Mouse (Mus musculus) G1E (cell line): Measurements from ENCODE around the gene Trcg1. TPM values are rescaled to one million over a fixed set of nuclear protein-coding genes. Genes with fewer than 3 reads are reported as not detected.

Source experiments
- ATAC-seq: 2 replicates; pipeline ENCODE4 v1.8.0; 2016; ENCODE audit warnings: mild to moderate bottlenecking; ENCODE audit not compliant: insufficient number of reproducible peaks, poor library complexity, low FRiP score, severe bottlenecking; ENCODE audit errors: extremely low read depth
- DNase-seq: peaks from one replicate; pipeline ENCODE4 v3.0.0; 2012; ENCODE audit warnings: low spot score
- H3K27me3 ChIP-seq: 2 replicates; pipeline ENCODE4 v1.6.1; 2012; ENCODE audit warnings: mild to moderate bottlenecking, low read length, inconsistent platforms; ENCODE audit not compliant: insufficient read depth
- H3K36me3 ChIP-seq: replicated peaks from 2 replicates; pipeline ENCODE3; 2012; ENCODE audit warnings: mild to moderate bottlenecking, inconsistent platforms
- H3K4me1 ChIP-seq: 2 replicates; pipeline ENCODE4 v1.6.1; 2012; ENCODE audit warnings: low read depth, low read length, inconsistent platforms, mixed read lengths; ENCODE audit not compliant: insufficient read depth
- H3K4me3 ChIP-seq: 2 replicates; pipeline ENCODE4 v1.5.1; 2012; ENCODE audit warnings: low read depth, mild to moderate bottlenecking, inconsistent platforms, low read length, moderate library complexity, mixed read lengths
- H3K9me3 ChIP-seq: replicated peaks from 2 replicates; pipeline ENCODE4 v1.6.1; 2012; ENCODE audit warnings: inconsistent platforms
- CTCF ChIP-seq: IDR thresholded peaks from 2 replicates; pipeline ENCODE4 v1.5.1; 2012; ENCODE audit warnings: low read depth, low read length, inconsistent platforms, mixed read lengths
- GATA1 ChIP-seq: IDR thresholded peaks from 2 replicates; pipeline ENCODE4 v1.6.1; 2012; ENCODE audit warnings: borderline replicate concordance, low read length, inconsistent platforms, mixed read lengths
- GATA2 ChIP-seq: IDR thresholded peaks from 2 replicates; pipeline ENCODE4 v1.6.1; 2012; ENCODE audit warnings: low read depth, low read length, inconsistent platforms, borderline replicate concordance
- POLR2AphosphoS5 ChIP-seq: IDR thresholded peaks from 2 replicates; pipeline ENCODE4 v1.6.1; 2012; ENCODE audit warnings: low read depth, low read length, inconsistent platforms; ENCODE audit not compliant: insufficient replicate concordance
- TAL1 ChIP-seq: conservative IDR thresholded peaks from 2 replicates; pipeline ENCODE4 v1.6.1; 2012; ENCODE audit warnings: low read depth, low read length, inconsistent platforms, mixed read lengths
- polyA plus RNA-seq: library from polyadenylated mRNA; stranded (reverse); fragments of >175 nt; gene quantifications from 2 replicates; pipeline ENCODE4 v1.2.3, GENCODE M21; 2012
- total RNA-seq, 2 experiments: library from RNA; stranded (forward) in 1 of 2; stranded (reverse) in 1 of 2; fragments of 200-1000 nt in 1 of 2; fragments of >200 nt in 1 of 2; fragmentation: Nextera tagmentation in 1 of 2; gene quantifications; 2 replicates each; pipeline ENCODE4 v1.2.3; 2014 to 2017

Gene Trcg1
- total and polyA plus RNA-seq, 3 experiments = 0.16 TPM; not detected in 2

- Histone ChIP-seq H3K36me3 (no peaks in the 10 kb centered on the region), H3K4me1 (peaks cover 21% of the 10 kb centered on the region), H3K27me3 (no peaks in the 10 kb centered on the region), H3K4me3 (no peak overlapping the region), H3K9me3 (no peaks in the 10 kb centered on the region)
- DNase-seq = no peak
- no peak for ATAC-seq
- TF ChIP-seq CTCF = no peak
- no peak for TF ChIP-seq POLR2AphosphoS5
- no peak for TF ChIP-seq GATA2
- TF ChIP-seq GATA1 = no peak
- TF ChIP-seq TAL1 = no peak
Observed at GRCm38 (mm10) chr9:57212448-57213222, 23.7 kb upstream of the Trcg1 start.

- H3K4me1 ChIP-seq = peaks cover 33% of the 10 kb centered on the region
- no peaks in the 10 kb centered on the region for H3K36me3 ChIP-seq
- no peaks in the 10 kb centered on the region for H3K27me3 ChIP-seq
- DNase-seq = no peak
- TF ChIP-seq GATA1 (no peak), CTCF (no peak), TAL1 (no peak), POLR2AphosphoS5 (no peak)
- H3K4me3 ChIP-seq = no peak overlapping the region
- H3K9me3 ChIP-seq = no peaks in the 10 kb centered on the region
- ATAC-seq = no peak
Observed at GRCm38 (mm10) chr9:57214500-57214899, 21.9 kb upstream of the Trcg1 start.

GRCm38 (mm10) chr9:57217220-57217619, 19.1 kb upstream of the Trcg1 start:
- TF ChIP-seq POLR2AphosphoS5 = no peak
- no peak for TF ChIP-seq TAL1
- no peak for TF ChIP-seq GATA2
- TF ChIP-seq CTCF = no peak
- TF ChIP-seq GATA1 = no peak
- Histone ChIP-seq H3K36me3 (no peaks in the 10 kb centered on the region), H3K4me3 (no peak overlapping the region), H3K9me3 (peaks cover 6% of the 10 kb centered on the region), H3K27me3 (no peaks in the 10 kb centered on the region), H3K4me1 (peaks cover 41% of the 10 kb centered on the region)
- DNase-seq = no peak
- ATAC-seq = no peak

DNA sequence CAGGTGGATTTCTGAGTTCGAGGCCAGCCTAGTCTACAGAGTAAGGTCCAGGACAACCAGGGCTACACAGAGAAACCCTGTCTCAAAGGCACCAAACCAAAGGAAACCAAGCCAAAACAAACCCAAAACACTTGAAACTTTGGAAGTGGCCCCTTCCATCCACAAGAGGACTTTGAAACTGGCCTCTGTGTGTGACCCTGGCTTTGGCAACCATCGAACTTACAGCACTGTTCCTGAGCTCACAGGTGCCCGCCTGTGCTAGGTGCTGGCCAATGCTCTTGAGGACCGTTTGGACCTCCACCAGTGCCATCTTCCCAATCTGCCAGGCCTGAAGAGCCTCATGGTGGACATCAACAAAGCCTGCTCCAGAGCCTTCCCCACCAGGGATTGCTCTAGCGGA, 17.6 kb upstream of the Trcg1 start:
- H3K9me3 ChIP-seq = peaks cover 6% of the 10 kb centered on the region
- H3K4me1 ChIP-seq = peaks cover 35% of the 10 kb centered on the region
- TF ChIP-seq TAL1 (no peak), CTCF (no peak), GATA2 (no peak), GATA1 (no peak), POLR2AphosphoS5 (no peak)
- H3K36me3 ChIP-seq = no peaks in the 10 kb centered on the region
- no peak for ATAC-seq
- no peak overlapping the region for H3K4me3 ChIP-seq
- DNase-seq = no peak
- H3K27me3 ChIP-seq = no peaks in the 10 kb centered on the region

- no peaks in the 10 kb centered on the region for H3K36me3 ChIP-seq
- no peak for ATAC-seq
- peaks cover 6% of the 10 kb centered on the region for H3K9me3 ChIP-seq
- no peaks in the 10 kb centered on the region for H3K27me3 ChIP-seq
- no peak for TF ChIP-seq GATA2
- no peak for TF ChIP-seq CTCF
- no peak for TF ChIP-seq TAL1
- TF ChIP-seq POLR2AphosphoS5 = no peak
- H3K4me3 ChIP-seq = no peak overlapping the region
- no peak for DNase-seq
- H3K4me1 ChIP-seq = peaks cover 31% of the 10 kb centered on the region
Observed at GRCm38 (mm10) chr9:57219511-57219910, 16.8 kb upstream of the Trcg1 start.

- Histone ChIP-seq H3K4me1 (peaks cover 34% of the 10 kb centered on the region), H3K36me3 (no peaks in the 10 kb centered on the region), H3K4me3 (no peak overlapping the region), H3K27me3 (no peaks in the 10 kb centered on the region), H3K9me3 (peaks cover 6% of the 10 kb centered on the region)
- TF ChIP-seq CTCF (peak; percentile 46), GATA1 (no peak), TAL1 (no peak)
- ATAC-seq (no peak), DNase-seq (peak; percentile 27)
Observed at GRCm38 (mm10) chr9:57220356-57220755, 16.0 kb upstream of the Trcg1 start.

DNA sequence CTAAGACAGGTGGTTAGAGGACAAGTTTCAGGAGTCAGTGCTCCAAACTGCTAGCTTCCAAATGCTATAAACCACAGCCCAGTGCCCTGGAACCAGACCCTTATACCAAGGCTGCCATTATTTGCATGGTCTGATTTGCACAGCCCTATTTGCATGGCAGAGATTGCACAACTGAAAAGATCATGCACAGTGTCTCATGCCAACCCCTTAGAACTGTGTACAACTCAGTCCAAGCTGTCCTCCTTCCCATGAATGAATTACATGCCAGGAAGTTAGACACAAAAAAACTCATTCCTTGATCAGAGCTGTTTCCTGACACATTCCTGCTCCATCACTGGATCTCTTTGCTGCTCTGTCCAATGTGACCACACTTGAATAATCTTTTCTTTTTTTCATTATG, 13.0 kb upstream of the Trcg1 start:
- peaks cover 6% of the 10 kb centered on the region for H3K9me3 ChIP-seq
- H3K36me3 ChIP-seq = no peaks in the 10 kb centered on the region
- H3K4me1 ChIP-seq = peaks cover 41% of the 10 kb centered on the region
- no peak for TF ChIP-seq GATA2
- TF ChIP-seq CTCF = no peak
- no peak for TF ChIP-seq POLR2AphosphoS5
- TF ChIP-seq TAL1 = no peak
- TF ChIP-seq GATA1 = no peak
- ATAC-seq (no peak), DNase-seq (no peak)
- H3K27me3 ChIP-seq = no peaks in the 10 kb centered on the region
- H3K4me3 ChIP-seq = no peak overlapping the region
